Mouse (Mus musculus) thymus, adult 2 months (tissue): Measurements from ENCODE around the gene Prss45. TPM values are rescaled to one million over a fixed set of nuclear protein-coding genes. Genes with fewer than 3 reads are reported as not detected.

ENCODE experiments used
- DNase-seq: peaks from one replicate; pipeline ENCODE4 v3.0.0; 2021
- H3K27ac ChIP-seq: fragments of 200-500 bp; 2 replicates; pipeline ENCODE4 v1.5.1; 2012; ENCODE audit warnings: low read length, control low read depth; ENCODE audit not compliant: control insufficient read depth, insufficient read depth
- H3K27me3 ChIP-seq: fragments of 200-500 bp; 2 replicates; pipeline ENCODE4 v1.6.1; 2012; ENCODE audit warnings: mild to moderate bottlenecking, low read length, moderate library complexity, mixed read lengths; ENCODE audit not compliant: control insufficient read depth, insufficient read depth
- H3K36me3 ChIP-seq: fragments of 200-500 bp; 2 replicates; pipeline ENCODE4 v1.6.1; 2012; ENCODE audit warnings: mild to moderate bottlenecking, low read length, moderate library complexity; ENCODE audit not compliant: control insufficient read depth, insufficient read depth
- H3K4me1 ChIP-seq: fragments of 200-500 bp; replicated peaks from 2 replicates; pipeline ENCODE4 v1.6.1; 2012; ENCODE audit warnings: low read length; ENCODE audit not compliant: control insufficient read depth, insufficient read depth
- H3K4me3 ChIP-seq: fragments of 200-500 bp; 2 replicates; pipeline ENCODE4 v1.5.1; 2012; ENCODE audit warnings: mild to moderate bottlenecking, low read length, control low read depth, moderate library complexity; ENCODE audit not compliant: control insufficient read depth, insufficient read depth
- CTCF ChIP-seq: fragments of 200-500 bp; IDR thresholded peaks from 2 replicates; pipeline ENCODE4 v1.5.1; 2012; ENCODE audit warnings: mild to moderate bottlenecking, control low read depth, low read length, moderate library complexity, borderline replicate concordance; ENCODE audit not compliant: control insufficient read depth, poor library complexity, insufficient read depth; ENCODE audit errors: extremely low read depth
- POLR2A ChIP-seq: fragments of 200-500 bp; IDR thresholded peaks from 2 replicates; pipeline ENCODE4 v1.6.1; 2012; ENCODE audit warnings: mild to moderate bottlenecking, low read length, control low read depth, moderate library complexity; ENCODE audit not compliant: control insufficient read depth, poor library complexity, insufficient read depth; ENCODE audit errors: extremely low read depth
- WGBS: fragments of 180-500 bp; shearing (Covaris S2); methylation state at CpG from one replicate; pipeline ENCODE4 v1.1.7; 2018; 5-methylcytosine and 5-hydroxymethylcytosine counted together
- polyA plus RNA-seq: library from polyadenylated mRNA; depleted of rRNA; stranded (reverse); fragments of >200 nt; gene quantifications from 2 replicates; pipeline ENCODE4 v1.2.3, GENCODE M21; 2012; rRNA removed

The Prss45 gene
- not detected in 2 replicates for polyA plus RNA-seq

DNA sequence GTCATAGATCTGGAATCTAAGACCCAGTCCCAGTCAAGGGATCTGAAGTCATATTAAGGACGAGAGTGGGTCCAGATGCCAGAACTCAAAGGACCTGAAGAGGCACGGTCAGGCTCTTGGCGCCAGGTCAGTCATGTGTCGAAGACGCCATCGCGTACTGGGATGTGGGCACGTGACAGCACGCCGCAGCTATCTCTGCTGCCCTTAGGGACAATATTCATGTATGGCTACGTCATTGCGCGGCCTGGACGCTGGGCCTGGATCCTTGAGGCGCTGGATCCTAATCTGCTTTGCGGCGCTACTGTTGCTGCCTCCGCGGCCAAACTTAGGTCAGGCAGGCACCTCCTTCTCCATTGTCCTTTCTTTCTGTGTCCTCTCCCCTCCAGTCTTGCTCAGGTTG is at the start of gene Prss45:
Prss45 (plus strand) TSS at position 178 of the 400 bp plus-strand sequence.
- no peak within 1 kb of the TSS for H3K27ac ChIP-seq
- DNase-seq, result no peak
- H3K36me3 ChIP-seq, result no peaks in the 10 kb centered on the region
- no peaks in the 10 kb centered on the region for H3K27me3 ChIP-seq
- no peak within 1 kb of the TSS for H3K4me3 ChIP-seq
- TF ChIP-seq CTCF (no peak), POLR2A (no peak)
- H3K4me1 ChIP-seq, result peaks cover 4% of the 10 kb centered on the region; the same call in 1 of the 2 replicates
- 97% methylated on average over 19 of the region's 19 CpGs for WGBS

DNA sequence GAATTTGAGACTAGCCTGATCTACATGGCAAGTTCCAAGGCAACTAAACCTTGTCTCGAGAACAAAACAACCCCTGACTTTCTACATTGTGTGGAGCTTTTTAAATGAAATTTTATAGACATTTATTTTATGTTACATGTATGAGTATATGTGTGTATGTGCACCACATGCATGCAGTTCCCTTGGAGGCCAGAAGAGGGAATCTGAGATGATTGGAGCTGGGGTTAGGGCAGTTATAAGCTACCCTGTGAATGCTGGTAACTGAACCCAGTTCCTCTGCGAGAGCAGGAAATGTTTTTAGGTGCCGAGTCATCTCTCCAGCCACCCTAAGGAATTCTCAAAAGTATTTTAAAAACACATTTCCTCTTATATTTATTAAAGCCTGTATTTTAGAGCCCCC is 46.2 kb upstream of the Prss45 start:
- no peak overlapping the region for H3K27ac ChIP-seq
- H3K27me3 ChIP-seq, result no peaks in the 10 kb centered on the region
- H3K4me1 ChIP-seq, result no peaks in the 10 kb centered on the region
- 83% methylated on average over 3 of the region's 3 CpGs for WGBS
- no peak for TF ChIP-seq POLR2A
- TF ChIP-seq CTCF, result no peak
- no peak overlapping the region for H3K4me3 ChIP-seq
- no peak for DNase-seq
- H3K36me3 ChIP-seq, result no peaks in the 10 kb centered on the region

DNA sequence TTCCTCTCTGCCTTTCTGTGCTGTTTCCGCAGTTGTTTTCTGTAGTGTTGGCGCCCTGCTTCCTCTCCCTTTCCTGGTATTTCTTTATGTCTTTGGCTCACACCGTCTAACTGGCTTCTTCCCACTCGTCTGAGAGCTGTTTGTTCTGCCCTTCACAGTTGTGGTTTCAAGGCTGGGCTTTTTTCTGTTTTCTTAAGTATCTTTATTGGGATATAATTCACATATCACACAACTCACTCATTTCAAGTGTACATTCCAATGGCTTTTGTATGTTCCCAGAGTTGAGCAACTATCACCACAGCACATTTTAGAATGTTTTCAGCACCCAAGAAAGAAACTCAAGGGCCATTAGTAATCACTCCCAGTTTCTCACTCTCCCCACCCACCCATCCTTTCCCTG is 43.9 kb upstream of the Prss45 start:
- WGBS, result 52% methylated on average over 4 of the region's 4 CpGs
- no peak overlapping the region for H3K4me3 ChIP-seq
- TF ChIP-seq POLR2A, result no peak
- no peak for TF ChIP-seq CTCF
- no peak overlapping the region for H3K27ac ChIP-seq
- no peaks in the 10 kb centered on the region for H3K27me3 ChIP-seq
- no peaks in the 10 kb centered on the region for H3K4me1 ChIP-seq
- DNase-seq, result no peak
- no peaks in the 10 kb centered on the region for H3K36me3 ChIP-seq

DNA sequence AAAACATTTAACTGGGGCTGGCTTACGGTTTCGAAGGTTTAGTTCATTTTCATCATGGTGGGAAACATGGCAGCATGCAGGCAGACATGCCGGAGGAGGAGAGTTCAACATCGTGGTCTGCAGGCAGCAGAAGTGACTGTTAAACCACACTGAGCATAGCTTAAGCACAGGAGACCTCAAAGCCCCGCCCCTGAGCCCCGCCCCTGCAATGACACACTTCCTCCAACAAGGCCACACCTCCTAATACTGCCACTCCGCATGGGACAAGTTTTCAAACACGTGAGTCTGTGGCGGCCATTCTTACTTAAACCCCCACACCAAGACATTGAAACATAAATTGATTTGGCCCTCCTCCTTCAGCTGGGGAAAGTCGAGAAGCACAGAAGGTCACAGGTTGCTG is 37.4 kb upstream of the Prss45 start:
- H3K36me3 ChIP-seq, result no peaks in the 10 kb centered on the region
- H3K4me3 ChIP-seq, result no peak overlapping the region
- WGBS, result 71% methylated on average over 10 of the region's 10 CpGs
- H3K27ac ChIP-seq, result no peak overlapping the region
- H3K4me1 ChIP-seq, result no peaks in the 10 kb centered on the region
- no peaks in the 10 kb centered on the region for H3K27me3 ChIP-seq
- no peak for DNase-seq
- no peak for TF ChIP-seq POLR2A
- TF ChIP-seq CTCF, result no peak

DNA sequence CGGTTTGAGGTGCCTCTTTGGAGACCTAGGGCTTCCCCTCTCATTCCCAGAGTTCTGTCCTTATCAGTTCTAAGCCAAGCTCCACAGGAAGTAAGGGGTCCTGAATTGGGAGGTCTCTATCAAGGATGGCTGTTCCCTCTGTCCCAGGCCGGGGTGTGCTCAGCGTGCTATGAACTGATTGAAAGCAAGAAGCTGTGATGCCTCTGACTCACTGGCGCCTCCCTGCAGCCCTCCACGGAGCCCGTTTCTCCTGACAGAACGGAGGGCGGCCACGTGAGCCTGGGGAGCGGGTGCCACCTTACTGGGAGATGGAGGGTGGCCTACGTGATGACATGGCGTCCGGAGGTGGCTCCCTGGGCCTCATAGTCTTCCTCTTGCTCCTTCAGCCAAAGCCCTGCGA is 36.5 kb upstream of the Prss45 start, which contains the start of gene Prss42:
Prss42 (plus strand) TSS at position 301 of the 400 bp plus-strand sequence.
- WGBS, result 97% methylated on average over 14 of the region's 14 CpGs
- no peak within 1 kb of the TSS for H3K4me3 ChIP-seq
- DNase-seq, result no peak

DNA sequence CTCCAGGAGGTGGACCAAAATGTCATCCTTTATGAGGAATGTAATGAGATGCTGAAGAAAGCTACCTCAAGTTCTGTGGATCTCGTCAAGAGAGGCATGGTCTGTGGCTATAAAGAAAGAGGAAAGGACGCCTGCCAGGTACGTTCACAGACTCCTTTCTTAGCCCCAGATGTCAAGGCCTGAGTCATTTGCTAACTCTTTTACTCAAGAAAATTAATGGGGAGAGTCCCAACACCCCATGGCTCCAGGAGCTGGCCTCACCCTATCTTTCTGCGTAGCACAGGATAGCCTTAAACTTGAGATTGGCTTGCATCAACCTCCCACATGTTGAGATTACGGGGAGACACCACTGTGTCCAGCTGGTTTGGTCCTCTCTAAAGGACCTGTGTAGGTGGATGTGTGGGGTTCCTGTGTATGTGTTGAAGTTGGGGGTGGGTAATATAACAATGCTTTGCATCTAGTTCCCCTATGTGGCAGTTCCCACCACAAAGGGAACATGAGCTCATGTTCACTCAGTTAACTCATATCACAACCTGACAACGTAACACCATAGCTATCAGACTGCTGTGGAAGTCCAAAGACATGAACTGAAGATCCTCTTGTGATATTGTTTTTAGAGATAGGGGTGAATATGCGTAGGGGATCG is 33.4 kb upstream of the Prss45 start:
- Histone ChIP-seq H3K27ac (no peak overlapping the region), H3K4me1 (no peaks in the 10 kb centered on the region), H3K27me3 (no peaks in the 10 kb centered on the region), H3K36me3 (no peaks in the 10 kb centered on the region), H3K4me3 (no peak overlapping the region)
- TF ChIP-seq POLR2A (no peak), CTCF (no peak)
- DNase-seq, result no peak
- WGBS, result 94% methylated on average over 8 of the region's 8 CpGs

More for the DNA sequence above, 36.5 kb upstream of the Prss45 start, which contains the start of gene Prss42:
- no peaks in the 10 kb centered on the region for H3K4me1 ChIP-seq
- TF ChIP-seq CTCF, result no peak
- no peak for TF ChIP-seq POLR2A
- no peaks in the 10 kb centered on the region for H3K27me3 ChIP-seq
- no peak within 1 kb of the TSS for H3K27ac ChIP-seq
- H3K36me3 ChIP-seq, result no peaks in the 10 kb centered on the region

GRCm38 (mm10) chr9:110803294-110803693 is 31.1 kb upstream of the Prss45 start:
- H3K27me3 ChIP-seq, result no peaks in the 10 kb centered on the region
- no peak overlapping the region for H3K4me3 ChIP-seq
- H3K27ac ChIP-seq, result no peak overlapping the region
- DNase-seq, result no peak
- WGBS, result 47% methylated on average over 4 of the region's 4 CpGs
- H3K4me1 ChIP-seq, result no peaks in the 10 kb centered on the region
- TF ChIP-seq CTCF (no peak), POLR2A (no peak)
- no peaks in the 10 kb centered on the region for H3K36me3 ChIP-seq
